Mouse (Mus musculus) c-Kit-positive CD71-positive TER-119-positive erythroid progenitor cells, embryonic 14.5 days (primary cell): Measurements from ENCODE around the gene 4930453N24Rik.
A peak's percentile ranks its signal among the peaks of the same experiment; 100 is the strongest.

Source experiments
- DNase-seq: peaks from one replicate; pipeline ENCODE4 v3.0.0-alpha.2; 2013; ENCODE audit warnings: low spot score

Gene 4930453N24Rik

DNA sequence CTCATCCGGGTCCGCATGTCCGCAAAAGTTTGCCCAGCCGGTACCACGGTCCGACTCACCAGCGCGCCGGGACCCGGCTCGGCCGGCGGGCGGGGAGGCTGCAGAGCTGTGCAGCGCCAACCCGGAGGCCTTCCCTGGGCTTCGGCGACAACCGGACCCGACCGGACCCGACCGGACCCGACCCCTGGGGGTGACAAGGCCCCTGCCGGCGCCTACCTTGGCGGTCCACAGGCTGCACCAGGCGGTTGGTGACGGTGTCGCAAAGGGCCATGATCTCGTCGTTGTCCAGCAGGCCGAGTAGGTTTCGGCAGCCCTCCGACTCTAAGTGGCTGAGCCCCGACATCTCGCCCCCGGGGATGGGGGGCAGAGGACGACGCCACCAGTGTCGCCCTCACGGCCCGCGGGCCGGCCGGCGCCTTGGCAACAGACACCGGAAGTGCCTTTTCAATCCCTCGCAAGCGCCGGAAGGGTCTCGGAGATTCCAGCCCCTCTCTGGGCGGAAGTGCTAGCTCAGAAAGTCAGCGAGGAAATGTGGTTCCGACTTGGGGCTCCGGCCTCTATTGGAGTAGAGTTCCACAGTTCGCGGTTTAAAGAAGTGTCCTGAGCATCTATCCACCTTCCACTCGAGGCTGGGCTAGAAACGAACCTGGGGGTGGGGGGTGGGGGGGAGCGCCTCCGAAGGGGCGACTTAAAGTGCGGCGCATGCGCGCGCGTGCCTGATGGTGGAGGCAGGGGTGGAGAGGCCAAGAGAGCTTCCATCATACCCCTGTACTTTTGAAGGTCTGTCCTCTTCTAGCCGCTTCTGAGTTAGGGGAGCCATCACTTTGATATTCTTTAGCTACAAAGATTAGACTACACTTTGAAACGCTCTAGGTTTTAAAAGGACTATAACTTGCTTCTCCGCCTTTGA is at the start of gene 4930453N24Rik:
Gene 4930453N24Rik, minus strand, starts transcription at position 641 of the 910 bp plus-strand sequence.
- DNase-seq: peak; percentile 82

DNA sequence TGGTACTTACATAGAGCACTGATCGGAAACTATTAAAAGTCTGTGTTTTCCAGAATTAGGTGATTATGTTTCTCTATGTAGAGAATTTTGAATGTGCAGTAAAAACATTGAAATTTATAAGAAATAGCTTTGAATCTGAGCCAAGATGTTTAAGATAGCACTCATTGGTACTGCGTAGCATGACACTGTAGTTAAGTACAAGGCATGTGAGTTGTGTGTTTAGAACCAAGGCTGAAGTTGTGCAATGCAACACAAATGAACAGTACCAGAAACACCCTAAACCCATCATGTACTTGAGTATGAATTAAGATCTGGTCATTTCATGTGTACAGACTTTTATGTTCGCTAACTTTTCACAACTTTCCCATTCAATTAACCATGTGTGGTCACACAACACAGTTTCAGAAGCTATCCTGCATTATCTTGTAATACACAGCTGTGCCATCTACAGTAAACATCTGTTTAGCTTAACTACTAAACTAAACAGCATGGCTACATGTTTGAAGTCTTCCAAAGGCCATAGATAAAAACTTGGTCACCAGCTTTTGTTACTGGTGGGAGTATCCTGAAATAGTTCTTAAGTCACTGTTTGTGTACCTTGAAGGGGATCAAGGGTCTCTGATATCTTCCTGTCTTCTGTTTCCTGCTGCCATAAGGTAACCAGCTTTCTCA is 46.3 kb upstream of the 4930453N24Rik start:
- DNase-seq: peak; percentile 16

DNA sequence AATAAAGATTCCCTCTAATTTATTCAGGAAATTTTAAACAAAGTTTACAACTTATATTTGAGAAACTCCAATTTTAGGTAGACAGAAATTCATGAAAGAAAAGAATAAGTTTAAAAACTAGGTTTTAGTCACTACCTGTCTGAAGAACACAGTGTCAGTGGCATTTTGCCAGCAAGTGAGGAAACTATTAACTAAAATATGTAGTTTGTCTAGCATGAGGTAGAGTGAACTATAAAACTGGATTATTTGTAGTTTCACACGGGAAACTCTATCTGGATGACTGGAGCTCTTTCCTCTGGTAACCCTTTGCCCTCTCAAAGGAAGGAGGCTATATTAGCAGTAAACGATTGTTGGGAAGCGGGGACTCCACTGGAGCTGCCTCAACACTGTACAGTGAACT is 32.1 kb upstream of the 4930453N24Rik start:
- DNase-seq: no peak

DNA sequence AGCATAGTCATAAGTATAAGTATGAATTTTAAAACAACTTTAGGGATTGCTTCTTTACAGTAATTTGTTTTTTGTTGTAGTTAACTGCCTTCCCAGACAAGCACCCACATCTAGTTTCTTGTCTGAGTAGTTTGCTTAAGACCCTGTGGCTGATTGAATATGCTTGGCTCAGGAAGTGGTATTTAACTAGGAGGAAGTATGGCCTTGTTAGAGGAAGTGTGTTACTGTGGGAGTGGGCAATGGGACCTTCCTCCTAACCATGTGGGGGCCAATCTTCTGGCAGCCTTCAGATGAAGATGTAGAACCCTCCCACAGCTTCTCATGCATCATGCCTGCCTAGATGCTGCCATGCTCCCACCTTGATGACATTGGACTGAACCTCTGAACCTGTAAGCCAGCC is 30.7 kb upstream of the 4930453N24Rik start:
- DNase-seq: no peak

DNA sequence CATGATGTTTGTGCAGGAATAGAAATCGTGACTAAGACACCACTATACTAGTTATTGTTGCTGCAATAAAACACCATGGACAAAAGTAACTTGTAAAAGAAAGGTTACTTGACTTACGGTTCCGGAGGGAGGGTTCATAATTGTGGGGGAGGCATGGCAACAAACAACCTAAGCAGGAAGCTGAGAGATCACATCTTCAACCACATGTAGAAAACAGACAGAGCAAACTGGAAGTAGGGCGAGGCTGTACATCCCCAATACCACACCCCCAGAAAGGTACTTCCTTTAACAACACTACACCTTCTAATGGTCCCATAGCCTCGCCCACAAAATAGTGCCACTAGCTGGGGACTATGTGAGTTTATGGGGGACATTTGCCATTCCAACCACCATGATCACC is 29.4 kb upstream of the 4930453N24Rik start:
- DNase-seq: no peak

DNA sequence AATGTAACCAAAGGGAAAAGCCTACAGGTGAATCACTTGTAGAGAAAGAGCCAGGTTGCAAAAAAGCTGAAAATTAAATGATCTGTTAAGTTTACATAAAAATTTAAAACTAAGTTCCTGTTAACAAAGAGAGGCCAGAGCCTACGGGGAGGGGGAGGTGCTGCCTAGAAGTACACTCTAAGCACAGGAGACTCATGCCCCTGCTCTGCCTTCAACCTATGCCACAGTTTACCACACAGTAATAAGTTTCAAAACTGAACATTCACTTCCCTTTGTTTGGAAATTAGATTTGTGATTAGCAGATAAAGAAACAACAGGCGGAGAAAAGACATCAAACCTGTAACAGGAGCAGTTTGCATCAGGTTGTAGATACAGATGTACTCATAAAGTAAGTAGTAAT is 23.8 kb upstream of the 4930453N24Rik start:
- no peak for DNase-seq

DNA sequence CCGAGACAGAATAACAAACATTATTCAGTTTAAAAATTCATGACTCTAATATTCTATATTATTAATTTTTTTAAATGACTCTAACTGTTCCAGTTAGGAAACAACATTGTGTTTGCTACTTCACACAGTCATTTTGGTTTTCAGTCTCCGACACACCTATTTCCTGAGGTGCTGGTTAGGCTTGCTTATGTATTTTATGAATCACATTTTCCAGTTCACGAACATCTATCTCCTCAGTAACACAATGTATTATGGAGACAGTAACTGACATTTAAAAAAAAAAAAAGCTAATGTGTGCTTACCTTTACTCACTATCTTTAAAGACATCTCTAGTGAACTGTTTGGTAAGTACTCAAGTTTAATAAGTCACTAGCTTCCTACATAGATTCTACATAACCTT is 18.7 kb upstream of the 4930453N24Rik start:
- no peak for DNase-seq

DNA sequence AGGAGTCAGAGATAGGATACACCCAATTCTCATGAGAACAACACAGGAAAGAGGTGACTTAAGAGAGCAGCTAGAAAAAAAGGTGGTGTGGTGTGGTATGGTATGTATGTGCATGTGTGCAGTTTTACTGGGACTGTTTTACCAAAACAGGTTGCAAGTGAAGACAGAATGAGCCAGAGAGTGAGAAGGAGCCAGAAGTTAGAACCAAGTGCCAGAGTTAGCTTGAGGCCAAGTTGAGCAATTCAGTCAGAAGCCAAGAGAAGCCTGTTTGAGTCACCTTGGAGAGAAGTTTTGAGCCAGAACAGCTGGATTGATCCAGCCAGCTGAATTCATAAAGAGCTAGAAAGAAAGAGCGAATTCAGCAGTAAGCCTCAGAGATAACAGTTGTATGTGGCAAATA is 4.6 kb upstream of the 4930453N24Rik start:
- DNase-seq: no peak

DNA sequence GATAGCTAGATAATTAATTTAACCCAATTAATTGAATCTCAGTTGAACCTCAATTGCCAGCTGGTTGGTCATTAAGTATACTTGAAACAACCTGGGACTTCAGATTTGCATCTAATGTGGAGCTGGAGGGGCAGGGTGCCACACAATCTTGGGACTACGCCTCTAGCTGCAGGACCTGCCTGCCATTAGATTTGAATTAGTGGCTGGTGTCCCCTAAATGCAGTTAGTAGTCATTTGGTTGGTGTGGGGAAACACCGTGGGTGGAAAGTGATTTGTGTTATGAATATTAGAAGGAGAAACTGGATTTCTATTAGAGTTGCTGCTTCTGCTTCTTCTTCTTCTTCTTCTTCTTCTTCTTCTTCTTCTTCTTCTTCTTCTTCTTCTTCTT is 464 bp upstream of the 4930453N24Rik start:
- DNase-seq: peak; percentile 7

DNA sequence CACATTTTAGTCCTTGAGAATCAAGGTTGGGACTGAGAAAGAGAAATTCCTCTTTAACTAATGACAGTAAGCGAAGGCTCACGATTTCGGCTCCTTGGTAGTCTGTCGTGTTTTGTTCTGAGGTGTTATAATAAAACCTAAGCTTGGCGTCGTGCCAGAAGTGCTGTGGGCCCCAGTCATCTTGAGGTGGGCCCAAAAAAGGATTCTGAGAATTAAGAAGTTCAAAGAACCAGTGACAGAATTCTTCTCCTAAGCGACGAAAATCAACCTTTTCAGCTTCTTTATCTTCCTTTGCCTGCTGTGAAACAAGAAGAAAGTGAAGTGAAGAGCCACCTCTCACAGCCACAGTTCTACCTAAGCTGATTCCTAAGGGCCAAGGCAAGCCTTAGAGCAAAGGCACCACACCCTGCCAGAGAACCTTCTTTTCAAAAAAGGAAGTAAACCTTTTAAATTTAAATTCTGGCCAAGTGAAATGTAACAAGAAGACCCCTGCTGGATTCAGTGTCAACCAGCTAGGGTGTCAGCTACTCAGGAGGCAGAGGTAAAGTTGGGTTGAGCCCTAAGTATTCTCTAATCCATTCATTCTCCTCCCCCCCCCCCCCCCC is 4.2 kb downstream of the 4930453N24Rik start:
- no peak for DNase-seq

DNA sequence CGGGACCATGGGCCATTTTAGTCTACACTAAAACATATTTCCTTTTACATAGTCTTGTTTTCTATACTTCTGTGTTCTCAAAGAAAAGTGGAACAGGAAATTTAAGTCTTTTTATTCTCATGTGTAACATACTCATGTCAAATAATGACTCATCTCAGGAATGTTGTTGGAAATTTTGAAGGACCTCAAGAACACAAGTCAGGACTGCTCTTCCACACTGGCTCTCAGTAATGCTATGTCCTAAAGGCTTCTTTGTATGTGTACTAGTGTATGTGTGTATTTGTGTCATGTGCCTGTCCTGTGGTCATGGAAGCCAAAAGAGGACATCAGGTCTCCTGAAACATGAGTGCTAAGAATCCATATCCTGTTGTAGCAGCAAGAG is 11.7 kb downstream of the 4930453N24Rik start:
- DNase-seq: no peak

DNA sequence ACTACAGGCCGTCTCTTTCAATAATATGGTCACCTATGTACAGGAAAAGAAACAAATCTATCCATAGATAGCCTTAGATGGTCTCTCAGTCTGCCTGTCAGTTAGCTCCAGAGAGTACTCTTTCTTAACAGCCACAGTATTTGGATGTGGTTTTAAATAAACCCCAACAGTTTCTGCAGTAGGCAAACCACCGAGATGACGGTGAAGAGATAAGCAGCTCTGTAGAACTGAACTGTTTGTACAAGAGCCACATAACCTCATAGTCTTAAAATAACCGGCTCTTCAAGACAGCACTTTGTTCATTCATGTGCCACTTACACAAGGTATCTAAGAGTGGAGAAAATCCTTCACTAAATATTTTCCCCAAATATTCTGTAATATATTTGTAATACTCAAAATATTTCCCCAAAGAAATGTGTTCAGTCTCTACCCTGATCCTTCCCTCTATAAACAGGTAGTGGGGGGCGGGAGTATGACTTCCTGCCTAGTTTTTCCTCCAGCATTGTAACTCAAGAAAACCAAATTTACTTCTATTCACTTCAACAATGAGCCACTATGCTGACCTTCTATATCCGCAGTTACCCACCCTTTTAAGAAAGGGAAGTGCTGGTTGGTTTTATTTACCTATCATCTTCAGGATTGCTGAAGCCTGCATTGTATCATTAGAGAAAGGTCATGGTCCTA is 12.3 kb downstream of the 4930453N24Rik start:
- no peak for DNase-seq

DNA sequence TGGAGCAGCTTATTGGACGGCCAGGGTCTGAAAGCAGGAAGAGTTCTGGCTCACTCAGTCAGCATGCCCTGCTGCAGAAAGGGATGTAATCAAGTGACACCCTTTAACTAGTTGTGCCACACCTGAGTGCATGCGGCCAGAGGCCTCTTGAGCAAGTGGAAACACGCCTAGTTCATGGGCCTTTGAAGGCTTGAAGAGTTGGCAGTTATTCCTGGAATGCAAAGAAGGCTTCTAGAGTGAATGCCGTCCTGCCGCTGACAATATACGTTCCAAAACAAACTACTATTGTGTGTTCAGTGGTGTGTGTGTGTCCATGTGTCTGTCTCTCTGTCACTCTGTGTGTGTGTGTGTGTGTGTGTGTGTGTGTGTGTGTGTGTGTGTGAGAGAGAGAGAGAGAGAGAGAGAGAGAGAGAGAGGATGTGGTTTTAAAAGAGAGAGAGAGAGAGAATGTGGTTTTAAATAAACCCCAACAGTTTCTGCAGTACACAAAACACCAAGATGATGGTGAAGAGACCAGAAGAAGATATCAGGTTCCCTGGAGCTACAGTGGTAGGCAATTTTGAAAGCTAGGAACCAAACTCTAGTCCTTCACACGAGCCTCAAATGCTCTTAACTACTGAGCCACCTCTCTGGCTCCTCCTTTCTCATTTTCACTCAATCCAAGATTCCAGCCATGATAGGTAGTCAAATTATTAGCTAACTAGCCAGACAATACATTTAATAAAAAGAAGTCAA is 13.1 kb downstream of the 4930453N24Rik start:
- no peak for DNase-seq

DNA sequence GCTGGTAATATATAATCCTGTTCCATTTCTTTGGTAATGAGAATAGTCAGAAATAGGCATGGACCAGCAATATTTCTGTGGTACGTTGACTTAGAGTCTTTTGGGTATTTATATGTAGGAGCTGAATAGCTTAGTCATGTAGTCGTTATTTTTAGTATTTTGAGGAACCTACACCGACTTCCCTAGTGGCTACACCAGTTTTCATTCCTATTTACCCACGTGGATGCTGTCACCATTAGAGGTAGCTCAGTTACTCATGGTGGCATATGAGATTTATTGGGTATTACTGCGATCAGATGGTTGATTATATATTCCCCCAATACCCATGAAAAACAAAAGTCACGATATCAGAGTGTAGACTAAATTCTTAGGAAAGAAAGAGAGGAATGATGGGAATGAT is 14.6 kb downstream of the 4930453N24Rik start:
- DNase-seq: no peak

DNA sequence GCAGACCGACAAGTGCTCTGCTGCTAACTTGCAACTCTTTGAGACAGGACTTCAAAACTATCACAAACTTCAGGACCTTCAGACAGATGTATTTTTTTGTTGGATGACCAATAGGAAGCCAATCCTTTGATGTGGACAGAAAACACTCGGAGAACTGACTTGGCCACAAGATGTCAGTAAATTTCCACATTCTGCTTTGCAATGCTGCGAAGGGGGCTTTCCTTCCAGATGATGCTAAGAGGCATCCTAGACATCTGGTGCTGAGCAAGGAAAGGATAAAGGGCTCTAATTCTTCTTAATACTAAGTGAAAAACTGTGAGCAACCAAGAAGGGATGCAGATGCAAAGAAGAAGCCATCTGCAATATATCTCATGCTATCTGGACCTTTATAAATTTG is 16.2 kb downstream of the 4930453N24Rik start:
- DNase-seq: no peak

DNA sequence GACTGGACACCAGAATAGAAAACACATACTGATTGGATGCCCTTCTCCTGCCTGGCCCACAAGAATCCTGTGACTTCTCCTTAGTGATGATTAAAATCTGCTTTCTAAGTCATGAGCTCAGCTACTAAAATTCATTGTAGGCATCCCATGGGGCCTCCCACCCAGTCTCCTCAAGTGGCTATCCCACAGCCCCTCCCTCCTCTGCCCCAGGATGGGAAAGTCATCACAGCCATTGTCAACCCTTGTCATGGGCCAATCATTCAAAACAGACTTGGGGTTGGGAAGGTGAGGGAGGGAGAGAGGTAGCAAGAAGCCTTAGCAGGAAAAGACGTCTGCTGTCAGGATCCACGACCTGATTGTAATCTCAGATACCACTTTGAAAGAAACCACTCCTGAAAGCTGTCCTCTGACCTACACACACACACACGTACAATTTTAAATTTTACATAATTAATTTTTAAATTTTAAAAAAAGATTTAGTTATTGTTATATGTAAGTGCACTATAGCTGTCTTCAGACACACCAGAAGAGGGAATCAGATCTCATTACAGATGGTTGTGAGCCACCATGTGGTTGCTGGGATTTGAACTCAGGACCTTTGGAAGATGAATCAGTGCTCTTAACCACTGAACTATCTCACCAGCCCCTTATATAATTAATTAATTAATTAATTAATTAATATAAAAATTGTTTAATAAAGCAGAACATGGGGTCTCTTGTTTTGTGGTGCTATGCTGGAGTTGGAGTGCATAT is 16.8 kb downstream of the 4930453N24Rik start:
- no peak for DNase-seq

DNA sequence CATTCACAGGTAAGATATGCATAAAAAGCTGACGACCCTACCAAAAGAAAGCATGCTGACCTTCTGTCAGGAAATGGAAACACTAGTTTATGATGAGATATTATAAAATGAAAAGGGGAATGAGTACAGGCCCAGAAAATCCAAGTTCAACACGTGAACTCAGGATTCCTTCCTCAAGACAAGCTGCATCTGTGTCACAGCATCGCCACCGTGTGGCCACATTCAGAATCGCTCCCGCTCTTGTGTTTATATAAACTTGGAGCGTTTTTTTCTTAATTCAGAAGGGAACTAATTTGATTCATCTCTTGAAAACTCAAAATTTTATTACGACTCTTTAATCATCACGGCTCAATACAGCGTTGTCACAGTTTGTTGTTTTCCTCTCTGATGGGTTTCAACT is 22.7 kb downstream of the 4930453N24Rik start:
- peak; percentile 42 for DNase-seq

DNA sequence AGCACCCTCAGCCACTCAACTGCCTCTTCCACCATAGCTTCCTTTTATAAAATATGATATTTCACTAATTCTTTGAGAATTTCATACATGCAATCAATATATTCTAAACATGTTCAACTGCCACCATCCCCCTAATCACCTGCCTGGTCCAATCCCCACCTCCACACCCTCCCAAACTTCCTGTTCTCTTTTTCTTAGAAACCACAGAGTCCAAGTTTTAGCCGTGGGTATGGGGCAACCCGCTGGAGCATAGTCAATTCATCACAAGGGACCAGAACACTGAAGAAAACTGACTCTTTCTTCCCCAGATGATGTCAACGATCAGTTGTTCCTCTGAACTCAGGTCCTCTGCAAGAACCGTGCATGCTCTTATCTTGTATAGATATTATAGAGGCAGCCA is 25.9 kb downstream of the 4930453N24Rik start:
- no peak for DNase-seq

DNA sequence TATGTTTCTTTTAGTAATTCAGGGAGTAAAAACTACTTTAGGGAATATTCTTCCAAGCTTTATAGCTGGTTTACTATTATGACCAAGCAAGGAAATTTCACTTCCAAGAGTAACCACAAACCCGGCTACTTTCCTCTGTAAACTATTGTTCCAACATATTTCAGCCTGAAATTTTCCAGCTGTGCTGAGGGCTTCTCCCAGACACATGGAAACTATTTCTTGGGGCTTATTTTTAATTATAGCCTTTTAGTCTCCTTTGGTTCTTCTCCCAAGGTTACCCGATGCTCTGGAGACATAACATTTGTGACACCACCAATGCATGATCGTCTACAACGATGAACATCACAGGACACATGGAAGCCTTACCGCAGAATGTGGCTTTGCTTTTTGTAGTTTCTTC is 33.7 kb downstream of the 4930453N24Rik start:
- DNase-seq: no peak

DNA sequence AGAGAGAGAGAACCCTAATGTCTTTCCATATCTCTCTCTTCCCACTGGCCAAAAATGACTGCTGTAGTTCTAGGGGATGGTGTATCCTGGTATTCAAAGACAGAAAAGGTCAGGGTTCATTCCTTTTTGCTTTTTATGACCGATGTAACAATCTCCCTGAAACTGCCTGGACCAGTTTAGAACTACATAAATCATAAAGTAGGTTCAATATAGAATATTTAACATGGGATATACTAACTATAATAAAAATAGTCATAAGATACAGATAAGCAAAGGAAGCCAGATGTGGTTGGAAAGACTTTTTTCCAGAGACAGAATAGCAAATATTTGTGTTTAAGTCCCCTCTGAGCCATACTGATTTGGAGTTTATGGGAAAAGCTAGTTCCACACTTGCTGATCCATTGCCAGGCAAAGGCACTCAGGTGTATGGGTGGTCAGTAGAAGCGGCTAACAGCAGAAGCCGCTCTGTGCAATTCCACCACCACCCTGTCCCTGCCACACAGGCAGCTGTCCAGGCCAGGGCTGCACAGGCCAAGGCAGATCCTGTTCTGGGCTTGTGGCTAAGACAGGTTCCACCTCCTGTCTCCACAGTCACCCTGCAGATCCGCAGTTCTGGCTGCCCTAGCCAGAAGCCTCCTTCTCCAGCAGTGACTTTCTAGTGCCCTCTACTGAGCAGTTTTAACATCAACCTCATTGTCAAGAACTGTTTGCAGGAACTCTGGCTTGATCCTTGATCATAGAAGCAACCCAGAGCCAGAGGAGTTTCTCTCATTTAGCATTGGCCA is 47.5 kb downstream of the 4930453N24Rik start:
- no peak for DNase-seq
